Mouse (Mus musculus) G1E (cell line): ENCODE results near the gene Sap18b.

Experiments
- CTCF ChIP-seq: IDR thresholded peaks from 2 replicates; pipeline ENCODE4 v1.5.1; 2012; ENCODE audit warnings: low read depth, low read length, inconsistent platforms, mixed read lengths
- GATA1 ChIP-seq: IDR thresholded peaks from 2 replicates; pipeline ENCODE4 v1.6.1; 2012; ENCODE audit warnings: borderline replicate concordance, low read length, inconsistent platforms, mixed read lengths
- GATA2 ChIP-seq: IDR thresholded peaks from 2 replicates; pipeline ENCODE4 v1.6.1; 2012; ENCODE audit warnings: low read depth, low read length, inconsistent platforms, borderline replicate concordance
- POLR2AphosphoS5 ChIP-seq: IDR thresholded peaks from 2 replicates; pipeline ENCODE4 v1.6.1; 2012; ENCODE audit warnings: low read depth, low read length, inconsistent platforms; ENCODE audit not compliant: insufficient replicate concordance

- no peak for TF ChIP-seq GATA1
- no peak for TF ChIP-seq CTCF
- TF ChIP-seq GATA2 = no peak
- no peak for TF ChIP-seq POLR2AphosphoS5
Observed at GRCm38 (mm10) chr8:95781775-95782174, 43.4 kb upstream of the Sap18b start.
